Mouse (Mus musculus) lung, postnatal 25 days (tissue): ENCODE data around the gene Olfr572.

Experiments
- DNase-seq: peaks from one replicate; pipeline ENCODE4 v3.0.0; 2022; ENCODE audit warnings: low spot score

Olfr572 gene

GRCm38 (mm10) chr7:102924109-102924508 lies at the start of gene Olfr572:
Olfr572 (plus strand) TSS chr7:102924409.
- no peak for DNase-seq

- no peak for DNase-seq
These were observed 47.4 kb upstream of the Olfr572 start, which contains the start of gene Olfr568 for GRCm38 (mm10) chr7:102876822-102877221. Olfr568 (plus strand) TSS chr7:102877122.

GRCm38 (mm10) chr7:102890782-102891181 lies 33.4 kb upstream of the Olfr572 start, which contains the start of gene Olfr569:
Olfr569 (minus strand) TSS chr7:102890882.
- DNase-seq, result no peak

DNA sequence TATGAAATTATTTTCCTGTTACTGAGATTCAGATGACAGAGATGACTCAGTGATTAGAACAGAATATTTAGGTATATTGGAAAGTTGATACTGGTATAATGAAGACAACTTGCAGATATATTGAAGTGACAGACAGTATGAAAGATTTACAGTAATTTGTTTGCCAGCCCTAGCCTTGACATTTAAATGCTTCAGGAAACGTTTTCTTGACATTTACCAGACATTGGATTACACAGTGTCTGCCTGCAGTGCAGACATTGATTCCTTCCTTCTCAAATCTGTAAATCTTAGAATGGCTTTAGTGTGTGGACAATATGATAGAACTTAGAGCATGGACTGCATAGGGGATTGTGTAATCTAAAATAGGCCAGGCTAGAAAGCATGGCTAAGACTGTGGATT lies 8.9 kb upstream of the Olfr572 start:
- no peak for DNase-seq

DNA sequence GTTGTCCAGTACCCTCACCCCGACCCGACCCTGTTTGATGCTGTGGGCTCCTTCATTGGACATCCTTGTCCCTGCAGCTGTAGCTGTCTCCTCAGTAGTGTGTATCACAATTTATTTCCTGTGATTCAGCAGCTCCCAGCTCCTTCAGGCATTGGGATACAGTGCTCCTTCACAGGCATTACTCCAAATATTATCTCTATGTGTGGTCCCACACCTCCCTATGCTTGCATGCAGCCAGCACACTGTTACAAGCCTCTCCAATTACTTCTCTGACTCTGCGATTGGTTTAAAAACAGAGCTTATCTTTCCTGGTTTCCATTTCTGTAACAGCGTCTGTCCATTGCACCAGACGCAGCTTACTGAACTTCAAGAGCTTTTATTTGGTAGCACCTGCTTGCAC lies 7.8 kb upstream of the Olfr572 start:
- DNase-seq, result no peak

- no peak for DNase-seq
These were observed 7.0 kb upstream of the Olfr572 start, which contains the start of gene Olfr571 for GRCm38 (mm10) chr7:102917032-102917875. Olfr571 (minus strand) TSS chr7:102917536.

GRCm38 (mm10) chr7:102919632-102920031 lies 4.6 kb upstream of the Olfr572 start:
- DNase-seq, result no peak

- no peak for DNase-seq
These were observed 2.9 kb downstream of the Olfr572 start for GRCm38 (mm10) chr7:102927105-102927504.

DNA sequence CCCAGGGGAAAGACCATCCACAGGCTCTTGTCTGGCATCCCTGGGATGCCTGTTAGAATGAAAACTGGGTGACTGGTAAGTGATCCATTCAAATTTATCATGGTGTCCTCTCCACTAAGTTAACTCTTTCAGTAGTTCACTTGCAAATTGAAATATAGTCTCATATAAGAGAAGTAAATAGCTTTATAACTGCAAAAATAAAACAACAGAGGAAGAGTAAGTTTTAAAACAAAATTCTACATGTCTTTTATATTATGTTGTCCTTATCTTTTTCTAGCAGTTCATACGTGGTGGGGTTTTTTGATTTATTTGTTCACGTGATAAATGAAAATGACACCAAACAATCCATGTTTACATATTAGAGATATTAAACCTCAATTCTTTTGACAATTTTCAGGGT lies 18.3 kb downstream of the Olfr572 start, which contains the start of gene Olfr573-ps1:
TSS of gene Olfr573-ps1 (minus strand) at position 101 of the 400 bp plus-strand sequence.
- no peak for DNase-seq

- DNase-seq, result no peak
These were observed 19.2 kb downstream of the Olfr572 start for GRCm38 (mm10) chr7:102943417-102943816.

DNA sequence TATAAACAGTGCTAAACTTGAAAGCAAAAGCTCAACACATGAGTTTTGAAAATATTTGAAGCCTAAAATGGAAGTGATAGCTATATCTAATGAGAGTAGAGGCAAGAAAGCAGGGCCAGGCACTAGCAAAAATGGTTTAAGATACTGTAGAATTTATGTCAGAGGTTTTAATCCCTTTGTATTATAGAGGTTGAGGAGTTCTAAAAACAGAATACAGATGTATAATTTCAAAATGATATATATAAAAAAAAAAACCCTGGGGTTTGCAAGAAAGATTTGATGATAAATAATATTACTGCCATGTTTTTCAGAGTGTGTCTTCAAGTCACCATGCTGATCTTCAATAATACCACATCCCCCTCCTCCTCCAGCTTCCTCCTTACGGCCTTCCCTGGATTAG lies 24.0 kb downstream of the Olfr572 start, which contains the start of gene Olfr574:
TSS of gene Olfr574 (plus strand) at position 301 of the 400 bp plus-strand sequence.
- no peak for DNase-seq

DNA sequence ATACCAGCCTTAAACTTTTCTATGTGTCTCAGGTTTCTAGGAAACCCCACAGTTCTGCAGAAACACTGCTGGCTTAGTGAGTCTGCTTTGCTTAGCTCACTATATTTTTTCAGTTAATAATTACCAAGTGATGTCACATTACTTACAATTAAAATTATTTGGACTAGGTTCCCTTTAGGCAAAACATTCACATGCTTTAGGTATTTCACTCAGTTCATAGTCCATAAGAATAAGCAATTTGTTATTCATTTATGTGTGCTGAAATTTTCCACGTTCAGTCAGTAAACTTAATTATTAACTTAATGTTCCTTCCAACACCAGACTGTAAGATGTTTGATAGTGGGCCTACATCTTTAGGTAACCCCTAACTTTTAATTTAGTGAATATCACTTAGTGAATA lies 26.5 kb downstream of the Olfr572 start:
- no peak for DNase-seq

- DNase-seq, result no peak
These were observed 33.9 kb downstream of the Olfr572 start for GRCm38 (mm10) chr7:102958137-102958536.

GRCm38 (mm10) chr7:102958593-102958992 lies 34.4 kb downstream of the Olfr572 start, which contains the start of gene Olfr575:
Olfr575 (minus strand) TSS chr7:102958775.
- DNase-seq, result no peak

- no peak for DNase-seq
These were observed 38.2 kb downstream of the Olfr572 start, which contains the start of gene Olfr576 for GRCm38 (mm10) chr7:102962360-102962759. Olfr576 (plus strand) TSS chr7:102962660.

GRCm38 (mm10) chr7:102974399-102974798 lies 50.2 kb downstream of the Olfr572 start:
- DNase-seq, result no peak

GRCm38 (mm10) chr7:102975843-102976242 lies 51.6 kb downstream of the Olfr572 start, which contains the start of gene Olfr577:
Olfr577 (minus strand) TSS chr7:102975943.
- no peak for DNase-seq
